Mouse (Mus musculus): ENCODE results near the gene Spata21.
"Not testable (repeated sequence)": the region's sequence is repeated elsewhere in the genome, so short reads cannot be mapped to it uniquely, and the experiment has no call there.

Gene Spata21

GRCm38 (mm10) chr4:141131531-141132061, 43.5 kb downstream of the Spata21 start:
- peak; percentile 64 for DNase-seq

GRCm38 (mm10) chr4:141132191-141132590, 44.1 kb downstream of the Spata21 start:
- DNase-seq, result no peak

- no peak for DNase-seq
Measured at GRCm38 (mm10) chr4:141133227-141133626, 45.1 kb downstream of the Spata21 start.

- DNase-seq, result peak; percentile 46
Measured at GRCm38 (mm10) chr4:141134031-141134441, 45.9 kb downstream of the Spata21 start.

- DNase-seq, result no peak
Measured at GRCm38 (mm10) chr4:141134751-141135530, 46.8 kb downstream of the Spata21 start.

GRCm38 (mm10) chr4:141136126-141136525, 48.0 kb downstream of the Spata21 start:
- no peak for DNase-seq

- DNase-seq, result not testable (repeated sequence)
Measured at GRCm38 (mm10) chr4:141137740-141138139, 49.6 kb downstream of the Spata21 start.

- peak; percentile 46 for DNase-seq
Measured at GRCm38 (mm10) chr4:141138425-141139115, 50.4 kb downstream of the Spata21 start.

GRCm38 (mm10) chr4:141139116-141139970, 51.2 kb downstream of the Spata21 start, which contains the start of gene Szrd1:
Gene Szrd1 (minus strand): TSS chr4:141139775.
- DNase-seq, result peak; percentile 98

- DNase-seq, result not testable (repeated sequence)
Measured at GRCm38 (mm10) chr4:141140354-141140753, 52.2 kb downstream of the Spata21 start.

GRCm38 (mm10) chr4:141140967-141141366, 52.8 kb downstream of the Spata21 start:
- no peak for DNase-seq

- DNase-seq, result peak; percentile 84
Measured at GRCm38 (mm10) chr4:141142285-141142811, 54.2 kb downstream of the Spata21 start.

GRCm38 (mm10) chr4:141145124-141145523, 57.0 kb downstream of the Spata21 start:
- DNase-seq, result not testable (repeated sequence)

- no peak for DNase-seq
Measured at GRCm38 (mm10) chr4:141146491-141147033, 58.4 kb downstream of the Spata21 start.

- peak; percentile 96 for DNase-seq
Measured at GRCm38 (mm10) chr4:141147112-141148008, 59.2 kb downstream of the Spata21 start, which contains the start of gene Fbxo42. Gene Fbxo42 (plus strand): TSS chr4:141147913.

- DNase-seq, result peak; percentile 38
Measured at GRCm38 (mm10) chr4:141148009-141148801, 60.1 kb downstream of the Spata21 start.

GRCm38 (mm10) chr4:141149116-141149515, 61.0 kb downstream of the Spata21 start:
- DNase-seq, result no peak

- no peak for DNase-seq
Measured at GRCm38 (mm10) chr4:141157485-141157884, 69.4 kb downstream of the Spata21 start.

- no peak for DNase-seq
Measured at GRCm38 (mm10) chr4:141158609-141159008, 70.5 kb downstream of the Spata21 start.

- no peak for DNase-seq
Measured at GRCm38 (mm10) chr4:141159093-141159492, 71.0 kb downstream of the Spata21 start.

All from kidney, adult 18-20 months (tissue).